Mouse (Mus musculus): ENCODE results near the gene Ttc30a2.

Gene Ttc30a2

DNA sequence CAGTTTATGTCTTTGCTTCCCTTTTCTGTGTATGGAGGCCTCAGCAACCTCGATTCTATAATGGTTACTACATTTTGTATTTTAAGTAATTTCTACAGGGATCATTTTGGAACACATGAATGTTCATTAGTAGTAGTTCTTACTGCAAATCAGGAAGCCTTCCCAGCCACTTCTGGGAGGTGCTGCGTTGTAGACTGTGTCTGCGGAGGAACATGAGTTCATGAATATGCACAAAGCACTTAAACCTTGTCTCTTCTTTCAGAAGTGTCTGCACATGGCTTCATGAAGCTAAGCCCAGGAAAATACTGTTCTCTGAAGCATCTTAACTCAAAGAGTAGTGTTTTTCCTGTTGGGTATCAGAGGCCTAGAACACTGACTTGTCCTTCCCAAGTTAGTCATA is 50.0 kb downstream of the Ttc30a2 start:
- DNase-seq (ENCODE audit: low spot score): no peak

DNA sequence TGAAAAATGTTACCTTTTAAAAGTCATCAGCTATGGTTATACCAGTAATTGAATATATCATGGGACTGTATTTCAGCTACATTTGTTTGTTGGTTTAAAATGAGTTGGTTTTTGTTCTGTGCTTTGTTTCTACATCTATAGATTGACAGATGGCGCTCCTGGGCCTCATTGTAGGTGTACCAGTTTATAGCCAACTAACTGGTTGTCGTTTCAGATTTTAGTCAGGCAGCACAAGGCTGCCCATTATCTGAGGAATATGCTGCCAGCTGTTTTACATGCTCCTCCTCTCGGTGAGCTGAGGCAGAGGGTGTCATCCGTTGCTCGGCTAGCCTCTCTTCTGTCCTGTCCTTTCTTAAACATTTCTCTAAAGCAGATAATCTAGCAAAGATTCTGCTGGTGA is 51.9 kb downstream of the Ttc30a2 start:
- DNase-seq (ENCODE audit: low spot score): no peak
